Comparison of ENCODE assay signal across 8 mouse cellular contexts in genomic region chr11:120598283-120598989, GRCm38 (mm10). TPM values are rescaled to one million over a fixed set of nuclear protein-coding genes. Genes with fewer than 3 reads are reported as not detected.
DNase-seq lines count a peak whose midpoint lies in the region; ATAC-seq lines count a peak whose summit lies in the region.

Gene Alyref, minus strand, starts transcription at chr11:120598365.
Gene Anapc11, plus strand, starts transcription at chr11:120598421.

- H3K9ac ChIP-seq in kidney, embryonic 15.5 days, result peak within 1 kb of the TSS; percentile 92

- peak; percentile 96 to 98 for DNase-seq in B cell, adult 2 months
- peak; percentile 98 for DNase-seq in brain, adult 2 months (ENCODE audit: low read depth, low spot score)
- peak; percentile 97 for DNase-seq in heart, embryonic 10.5 days (ENCODE audit: low spot score)
- DNase-seq in liver, result peak; percentile 97
- DNase-seq in spleen, postnatal 4 days (ENCODE audit: low spot score in 2 of 2), result peak; percentile 94 to 97

- peaks cover 27% of the 10 kb centered on the region for H3K4me1 ChIP-seq in heart, embryonic 10.5 days
- H3K4me1 ChIP-seq in kidney, embryonic 15.5 days, result peaks cover 32% of the 10 kb centered on the region

- peaks cover 69% of the 10 kb centered on the region for H3K36me3 ChIP-seq in heart, embryonic 10.5 days
- peaks cover 71% of the 10 kb centered on the region for H3K36me3 ChIP-seq in kidney, embryonic 15.5 days

- H3K4me3 ChIP-seq in heart, embryonic 10.5 days, result peak within 1 kb of the TSS; percentile 99
- peak within 1 kb of the TSS; percentile 99 for H3K4me3 ChIP-seq in kidney, embryonic 15.5 days (replicated peaks)

- H3K27ac ChIP-seq in heart, embryonic 10.5 days, result peak within 1 kb of the TSS; percentile 98
- H3K27ac ChIP-seq in kidney, embryonic 15.5 days, result peak within 1 kb of the TSS; percentile 89

- peak; percentile 90 for ATAC-seq in erythroblast, adult 5-6 weeks (replicated peaks; ENCODE audit: low FRiP score, poor library complexity, severe bottlenecking)
- ATAC-seq in kidney, embryonic 15.5 days (replicated peaks; ENCODE audit: low FRiP score), result peak; percentile 98
- peak; percentile 89 for ATAC-seq in monocyte, adult 5-6 weeks (replicated peaks; ENCODE audit: insufficient number of reproducible peaks, low FRiP score, low TSS enrichment, poor library complexity, severe bottlenecking)

- H3K4me2 ChIP-seq in kidney, embryonic 15.5 days, result peak within 1 kb of the TSS; percentile 92

- under 1% methylated on average over 88 of the region's 88 CpGs for WGBS in heart, embryonic 10.5 days
- WGBS in kidney, embryonic 15.5 days, result under 1% methylated on average over 86 of the region's 88 CpGs

- no peaks in the 10 kb centered on the region for H3K9me3 ChIP-seq in heart, embryonic 10.5 days
- no peaks in the 10 kb centered on the region for H3K9me3 ChIP-seq in kidney, embryonic 15.5 days (replicated peaks)

- no peaks in the 10 kb centered on the region for H3K27me3 ChIP-seq in heart, embryonic 10.5 days (ENCODE audit: insufficient read depth, poor library complexity, severe bottlenecking)
- H3K27me3 ChIP-seq in kidney, embryonic 15.5 days, result no peaks in the 10 kb centered on the region

RNA-seq across cellular contexts. Expression of gene Alyref, which starts in this region (rescaled TPM):
- total RNA-seq in erythroblast, adult 5-6 weeks (2015; ENCODE audit: low replicate concordance), result 60.6 and 67.8 TPM in 2 replicates
- total RNA-seq in erythroblast, adult 5-6 weeks (2017; ENCODE audit: low replicate concordance), result 86.1 and 86.4 TPM in 2 replicates
- polyA plus RNA-seq in heart, embryonic 10.5 days (2016; fragmentation: Nextera tagmentation; extraction: Ambion mirVana), result 365 and 444 TPM in 2 replicates
- 494 TPM in 2 replicates for polyA plus RNA-seq in kidney, embryonic 15.5 days (2015; fragmentation: Nextera tagmentation; extraction: Ambion mirVana)
- total RNA-seq in monocyte, adult 5-6 weeks (2017), result 78.4 to 113 TPM (median 112 TPM) in 3 replicates

RNA-seq across cellular contexts. Expression of gene Anapc11, which starts in this region (rescaled TPM):
- total RNA-seq in erythroblast, adult 5-6 weeks (2015; ENCODE audit: low replicate concordance), result 15.0 and 16.9 TPM in 2 replicates
- 0.56 and 6.5 TPM in 2 replicates for total RNA-seq in erythroblast, adult 5-6 weeks (2017; ENCODE audit: low replicate concordance)
- 186 and 201 TPM in 2 replicates for polyA plus RNA-seq in heart, embryonic 10.5 days (2016; fragmentation: Nextera tagmentation; extraction: Ambion mirVana)
- 193 and 206 TPM in 2 replicates for polyA plus RNA-seq in kidney, embryonic 15.5 days (2015; fragmentation: Nextera tagmentation; extraction: Ambion mirVana)
- total RNA-seq in monocyte, adult 5-6 weeks (2017), result 18.5 to 31.2 TPM (median 26.5 TPM) in 3 replicates

Comparison
In these comparisons a context has a peak if more than half of its experiments do, and no peak if none do; other contexts are left out.
1. Peak in every context shown above with its lines: DNase-seq, ATAC-seq, H3K4me3 ChIP-seq and H3K27ac ChIP-seq.